8 mouse cellular contexts compared by ENCODE assay signal in genomic region chr11:31965256-31966134, GRCm38 (mm10). TPM values are rescaled to one million over a fixed set of nuclear protein-coding genes. Genes with fewer than 3 reads are reported as not detected.
A peak's percentile ranks its signal among the peaks of the same experiment; 100 is the strongest.
DNase-seq lines count a peak whose midpoint lies in the region; ATAC-seq and TF ChIP-seq lines count a peak whose summit lies in the region.

Gene 4930524B15Rik (plus strand): TSS chr11:31965592.

- no peak for TF ChIP-seq CTCF in ES-Bruce4 (IDR thresholded peaks at IDR 0.05; ENCODE audit: low read depth, low read length)
- TF ChIP-seq CTCF in small intestine, adult 2 months (IDR thresholded peaks at IDR 0.05; ENCODE audit: extremely low read depth, insufficient read length, insufficient replicate concordance, low read depth, low read length): no peak

- peak; percentile 17 for DNase-seq in cerebellum, adult 11 months
- no peak for DNase-seq in cerebellum, adult 9-11 months
- DNase-seq in limb, embryonic 11.5 days (ENCODE audit: low spot score): peak; percentile 56
- DNase-seq in spleen, postnatal 10 days (ENCODE audit: low spot score in 2 of 2): no peak
- no peak for DNase-seq in ovary, postnatal 14 days (ENCODE audit: low spot score)

- peak within 1 kb of the TSS; percentile 56 for H3K4me2 ChIP-seq in forebrain, embryonic 13.5 days
- H3K4me2 ChIP-seq in limb, embryonic 11.5 days (ENCODE audit: low read depth, severe bottlenecking): peak within 1 kb of the TSS; percentile 38

- H3K27ac ChIP-seq in ES-Bruce4 (ENCODE audit: insufficient read depth, low read length): no peak within 1 kb of the TSS
- no peak within 1 kb of the TSS for H3K27ac ChIP-seq in forebrain, embryonic 13.5 days
- H3K27ac ChIP-seq in limb, embryonic 11.5 days (replicated peaks; ENCODE audit: low read depth, low read length): no peak within 1 kb of the TSS
- no peak within 1 kb of the TSS for H3K27ac ChIP-seq in small intestine, adult 2 months (ENCODE audit: insufficient read depth, low read depth, low read length)

- WGBS in forebrain, embryonic 13.5 days: 43% methylated on average over 49 of the region's 49 CpGs
- 37% methylated on average over 49 of the region's 49 CpGs for WGBS in limb, embryonic 11.5 days
- WGBS in small intestine, adult 2 months: 48% methylated on average over 49 of the region's 49 CpGs

- peaks cover 1% of the 10 kb centered on the region; the same call in 1 of the 2 replicates for H3K27me3 ChIP-seq in ES-Bruce4 (ENCODE audit: control insufficient read depth, insufficient read depth, low read length, poor library complexity, severe bottlenecking)
- no peaks in the 10 kb centered on the region for H3K27me3 ChIP-seq in forebrain, embryonic 13.5 days
- no peaks in the 10 kb centered on the region for H3K27me3 ChIP-seq in limb, embryonic 11.5 days (ENCODE audit: control insufficient read depth, insufficient read depth, low read length)
- no peaks in the 10 kb centered on the region for H3K27me3 ChIP-seq in small intestine, adult 2 months (ENCODE audit: control insufficient read depth, insufficient read depth, low read length)

- H3K9ac ChIP-seq in ES-Bruce4 (ENCODE audit: low read depth, poor library complexity, severe bottlenecking): peak within 1 kb of the TSS; percentile 53
- peak within 1 kb of the TSS; percentile 62 for H3K9ac ChIP-seq in forebrain, embryonic 13.5 days
- H3K9ac ChIP-seq in limb, embryonic 11.5 days (ENCODE audit: low read length): peak within 1 kb of the TSS; percentile 32

- H3K9me3 ChIP-seq in ES-Bruce4 (replicated peaks; ENCODE audit: control insufficient read depth, insufficient read depth, low read length, poor library complexity, severe bottlenecking): no peaks in the 10 kb centered on the region
- no peaks in the 10 kb centered on the region for H3K9me3 ChIP-seq in forebrain, embryonic 13.5 days (replicated peaks)
- no peaks in the 10 kb centered on the region for H3K9me3 ChIP-seq in limb, embryonic 11.5 days (ENCODE audit: control insufficient read depth, low read length)

- peak within 1 kb of the TSS; percentile 66 for H3K4me3 ChIP-seq in ES-Bruce4 (ENCODE audit: low read depth, low read length)
- peak within 1 kb of the TSS; percentile 29 for H3K4me3 ChIP-seq in forebrain, embryonic 13.5 days
- peak within 1 kb of the TSS; percentile 11; the same call in 1 of the 2 replicates for H3K4me3 ChIP-seq in limb, embryonic 11.5 days (ENCODE audit: low read depth, low read length)
- H3K4me3 ChIP-seq in small intestine, adult 2 months (ENCODE audit: low read depth, low read length): peak within 1 kb of the TSS; percentile 26

- TF ChIP-seq POLR2A in ES-Bruce4 (IDR thresholded peaks at IDR 0.05; ENCODE audit: insufficient read depth, low read length): no peak
- no peak for TF ChIP-seq POLR2A in small intestine, adult 2 months (IDR thresholded peaks at IDR 0.05; ENCODE audit: low read depth, low read length)

- peak; percentile 63 for ATAC-seq in forebrain, embryonic 13.5 days
- 0 out of 2 replicates have a peak, but pooled peaks have one; percentile 35 for ATAC-seq in limb, embryonic 11.5 days (ENCODE audit: insufficient number of reproducible peaks, low FRiP score, low TSS enrichment, low read depth)

- H3K4me1 ChIP-seq in ES-Bruce4 (ENCODE audit: control insufficient read depth, insufficient read depth, low read length): no peaks in the 10 kb centered on the region
- H3K4me1 ChIP-seq in forebrain, embryonic 13.5 days: peaks cover 3% of the 10 kb centered on the region; the same call in 1 of the 2 replicates
- H3K4me1 ChIP-seq in limb, embryonic 11.5 days (ENCODE audit: control insufficient read depth, insufficient read depth, low read length): no peaks in the 10 kb centered on the region
- no peaks in the 10 kb centered on the region; the same call in 1 of the 2 replicates for H3K4me1 ChIP-seq in small intestine, adult 2 months (ENCODE audit: control insufficient read depth, insufficient read depth, insufficient read length, low read length)

- no peak for TF ChIP-seq EP300 in ES-Bruce4 (IDR thresholded peaks at IDR 0.05; ENCODE audit: insufficient read depth, low read depth, low read length)

- H3K36me3 ChIP-seq in ES-Bruce4 (ENCODE audit: control insufficient read depth, insufficient read depth, low read length, poor library complexity, severe bottlenecking): no peaks in the 10 kb centered on the region
- no peaks in the 10 kb centered on the region for H3K36me3 ChIP-seq in forebrain, embryonic 13.5 days (ENCODE audit: poor library complexity, severe bottlenecking)
- H3K36me3 ChIP-seq in limb, embryonic 11.5 days (ENCODE audit: control insufficient read depth, insufficient read depth, low read length): no peaks in the 10 kb centered on the region
- H3K36me3 ChIP-seq in small intestine, adult 2 months (ENCODE audit: control insufficient read depth, insufficient read depth, low read length): no peaks in the 10 kb centered on the region

RNA-seq across cellular contexts. Expression of gene 4930524B15Rik, which starts in this region (rescaled TPM):
- not detected in 2 replicates for polyA plus RNA-seq in ES-Bruce4 (2011; ENCODE audit: insufficient read depth, insufficient read length, low read depth, missing spikeins)
- 0.10 and 0.25 TPM in 2 replicates for polyA plus RNA-seq in forebrain, embryonic 13.5 days (2015; fragmentation: Nextera tagmentation; extraction: Ambion mirVana)
- polyA plus RNA-seq in limb, embryonic 11.5 days (2014; fragmentation: Nextera tagmentation; extraction: Ambion mirVana): 0.12 TPM in 1 of 2 replicates, not detected in the other
- not detected in 2 replicates for polyA plus RNA-seq in small intestine, adult 2 months (2012; rRNA removed)

Comparison
In these comparisons a context has a peak if more than half of its experiments do, and no peak if none do; other contexts are left out.
1. Peak in ATAC-seq, H3K4me3 ChIP-seq, H3K9ac ChIP-seq and H3K4me2 ChIP-seq in forebrain, embryonic 13.5 days; RNA of the gene not detected or under 1 TPM.
2. Peak in DNase-seq, ATAC-seq, H3K4me3 ChIP-seq, H3K9ac ChIP-seq and H3K4me2 ChIP-seq in limb, embryonic 11.5 days; RNA of the gene not detected or under 1 TPM.
3. H3K4me3 ChIP-seq: peak in every context shown above with its lines; median percentile 66 in ES-Bruce4; 29 in forebrain, embryonic 13.5 days; 26 in small intestine, adult 2 months; 11 in limb, embryonic 11.5 days.